Mouse (Mus musculus) erythroblast, embryonic 14.5 days (primary cell): Measurements from ENCODE around the gene Ssmem1. TPM values are rescaled to one million over a fixed set of nuclear protein-coding genes. Genes with fewer than 3 reads are reported as not detected.

Experiments
- H3K27me3 ChIP-seq: 2 replicates; pipeline ENCODE4 v1.6.1; 2012; ENCODE audit warnings: inconsistent platforms; ENCODE audit not compliant: control insufficient read depth
- H3K36me3 ChIP-seq: 2 replicates; pipeline ENCODE4 v1.6.1; 2012; ENCODE audit warnings: mild to moderate bottlenecking, inconsistent platforms; ENCODE audit not compliant: control insufficient read depth
- H3K4me1 ChIP-seq: 2 replicates; pipeline ENCODE4 v1.6.1; 2012; ENCODE audit warnings: inconsistent platforms; ENCODE audit not compliant: control insufficient read depth
- H3K4me3 ChIP-seq: replicated peaks from 2 replicates; pipeline ENCODE3; 2012; ENCODE audit warnings: moderate library complexity, mild to moderate bottlenecking, inconsistent platforms
- H3K9me3 ChIP-seq: 2 replicates; pipeline ENCODE4 v1.6.1; 2012; ENCODE audit warnings: low read length, inconsistent platforms, mixed read lengths; ENCODE audit not compliant: control insufficient read depth
- GATA1 ChIP-seq: IDR thresholded peaks from 2 replicates; pipeline ENCODE4 v1.6.1; 2012; ENCODE audit warnings: low read length, inconsistent platforms, mixed read lengths
- TAL1 ChIP-seq: IDR thresholded peaks from 3 replicates; pipeline ENCODE4 v1.6.1; 2012; ENCODE audit warnings: low read length, inconsistent platforms, mixed read lengths
- polyA plus RNA-seq: library from polyadenylated mRNA; stranded (reverse); fragments of >175 nt; gene quantifications from 2 replicates; pipeline ENCODE4 v1.2.3, GENCODE M21; 2012

The Ssmem1 gene
- polyA plus RNA-seq, 1 experiment = not detected

GRCm38 (mm10) chr6:30551193-30551515, 41.5 kb downstream of the Ssmem1 start:
- Histone ChIP-seq H3K9me3 (no peaks in the 10 kb centered on the region), H3K4me3 (no peak overlapping the region), H3K27me3 (peaks cover 62% of the 10 kb centered on the region), H3K36me3 (no peaks in the 10 kb centered on the region), H3K4me1 (no peaks in the 10 kb centered on the region)
- TF ChIP-seq TAL1 (no peak), GATA1 (no peak)

DNA sequence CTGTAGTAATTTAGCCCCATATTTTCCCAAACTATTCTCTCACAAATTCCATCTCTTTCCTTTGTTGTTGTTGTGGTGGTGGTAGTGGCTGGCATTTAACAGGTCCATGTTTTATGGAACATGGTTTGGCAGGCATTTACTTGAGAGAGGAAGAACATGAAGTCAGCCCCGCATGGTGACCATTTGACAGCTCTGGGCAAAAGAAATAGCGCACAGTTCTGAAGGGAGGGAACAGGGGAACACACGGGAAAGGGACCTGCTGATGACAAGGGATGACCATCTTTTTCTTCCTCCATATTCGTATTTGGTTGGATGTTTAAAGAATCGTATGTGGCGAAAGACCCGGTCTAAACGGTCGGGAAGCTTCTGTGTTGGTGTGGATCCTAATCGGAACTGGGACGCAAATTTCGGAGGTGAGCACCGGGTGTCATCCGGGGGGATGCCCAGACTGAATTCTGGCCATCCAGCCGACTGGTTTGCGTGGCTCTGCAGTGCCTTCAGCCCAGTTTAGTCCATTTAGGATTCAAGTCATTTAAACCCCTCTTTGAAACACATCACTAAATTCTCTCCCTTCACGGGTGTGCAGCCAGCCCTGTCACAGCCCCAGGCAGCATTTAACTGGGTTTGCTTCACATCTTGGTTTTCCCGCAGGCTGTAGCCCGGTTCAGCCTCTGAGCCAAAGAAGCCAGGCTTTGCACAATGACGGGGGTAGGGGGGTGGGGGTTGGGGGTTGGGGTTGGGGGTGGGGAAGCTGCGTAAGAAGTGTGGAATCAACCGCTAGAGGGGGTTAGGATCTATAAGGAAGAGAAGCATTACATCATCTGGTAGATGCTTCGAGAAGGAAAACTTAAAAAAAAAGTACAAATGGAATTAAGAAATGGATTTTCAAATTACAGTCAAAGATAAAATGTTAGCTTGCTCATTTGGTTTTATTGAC, 42.3 kb downstream of the Ssmem1 start:
- Histone ChIP-seq H3K9me3 (no peaks in the 10 kb centered on the region), H3K4me3 (no peak overlapping the region), H3K27me3 (peaks cover 55% of the 10 kb centered on the region), H3K36me3 (no peaks in the 10 kb centered on the region), H3K4me1 (no peaks in the 10 kb centered on the region)
- TF ChIP-seq GATA1 = no peak
- no peak for TF ChIP-seq TAL1

DNA sequence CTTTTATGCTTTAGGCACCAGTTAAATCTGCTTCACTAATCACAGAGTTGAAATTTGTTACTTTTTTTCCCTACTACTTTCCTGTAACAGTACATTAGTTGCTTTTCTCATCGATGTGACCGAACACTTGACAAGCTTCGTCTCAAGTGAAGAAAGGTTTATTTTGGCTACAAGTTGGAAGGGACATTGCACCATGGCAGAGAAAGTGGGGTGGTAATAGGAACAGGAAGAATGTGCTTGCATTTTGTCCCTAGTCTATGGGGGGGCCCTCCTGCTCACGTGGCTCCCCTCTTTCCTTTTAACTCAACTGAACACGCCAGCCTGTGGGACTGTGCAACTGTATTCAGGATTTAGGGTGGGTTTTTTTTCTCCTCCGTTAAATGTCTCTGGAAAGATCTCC, 43.0 kb downstream of the Ssmem1 start:
- no peak overlapping the region for H3K4me3 ChIP-seq
- no peaks in the 10 kb centered on the region for H3K9me3 ChIP-seq
- peaks cover 49% of the 10 kb centered on the region for H3K27me3 ChIP-seq
- no peaks in the 10 kb centered on the region for H3K36me3 ChIP-seq
- H3K4me1 ChIP-seq = no peaks in the 10 kb centered on the region
- TF ChIP-seq GATA1 (no peak), TAL1 (no peak)

DNA sequence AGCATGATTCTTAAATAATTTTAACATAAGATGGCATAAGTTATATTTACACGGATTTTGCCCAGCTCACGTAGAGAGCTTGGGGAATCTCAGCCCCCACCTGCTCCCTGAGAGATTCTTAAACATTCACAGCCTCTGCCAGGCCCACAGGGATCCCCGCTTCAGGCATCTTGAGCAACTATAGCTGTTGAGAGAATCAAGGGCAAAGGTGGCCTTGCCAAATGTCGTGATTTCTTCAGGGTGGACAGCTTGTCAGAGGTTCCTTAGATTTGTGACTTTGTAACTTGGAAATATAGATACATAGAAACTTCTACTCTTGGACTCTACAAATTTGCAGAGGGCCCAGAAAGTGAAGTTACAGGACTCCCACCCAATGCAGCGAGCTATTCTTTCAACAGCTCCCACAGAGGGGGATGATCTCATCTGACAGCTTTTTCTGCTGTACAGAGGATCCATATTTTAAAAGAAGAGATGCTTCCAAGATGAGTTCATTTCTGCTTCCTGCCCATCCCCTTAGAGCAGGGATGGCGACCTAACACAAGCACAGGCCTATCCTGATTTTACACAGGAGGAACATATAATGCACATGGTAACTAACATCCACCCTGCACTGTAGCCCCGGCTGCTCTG, 43.8 kb downstream of the Ssmem1 start:
- TF ChIP-seq GATA1 (no peak), TAL1 (no peak)
- peaks cover 40% of the 10 kb centered on the region for H3K27me3 ChIP-seq
- no peaks in the 10 kb centered on the region for H3K36me3 ChIP-seq
- H3K9me3 ChIP-seq = no peaks in the 10 kb centered on the region
- H3K4me3 ChIP-seq = no peak overlapping the region
- no peaks in the 10 kb centered on the region for H3K4me1 ChIP-seq

DNA sequence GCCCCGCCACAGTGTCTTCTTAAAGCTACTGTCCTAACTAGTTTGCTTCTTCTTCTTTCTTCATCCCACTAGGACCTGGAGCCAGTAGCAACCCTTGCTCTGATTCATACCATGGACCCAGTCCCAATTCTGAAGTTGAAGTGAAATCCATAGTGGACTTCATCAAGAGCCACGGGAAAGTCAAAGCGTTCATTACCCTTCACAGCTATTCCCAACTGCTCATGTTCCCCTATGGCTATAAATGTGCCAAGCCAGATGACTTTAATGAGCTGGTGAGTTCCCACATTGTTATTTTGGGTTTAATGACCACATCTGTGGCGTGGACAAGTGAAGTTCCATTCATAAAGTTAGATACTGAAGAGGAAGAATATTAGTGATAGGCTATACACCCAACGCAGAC, 44.4 kb downstream of the Ssmem1 start:
- Histone ChIP-seq H3K4me3 (no peak overlapping the region), H3K36me3 (no peaks in the 10 kb centered on the region), H3K9me3 (no peaks in the 10 kb centered on the region), H3K4me1 (no peaks in the 10 kb centered on the region), H3K27me3 (peaks cover 34% of the 10 kb centered on the region)
- no peak for TF ChIP-seq GATA1
- TF ChIP-seq TAL1 = no peak

DNA sequence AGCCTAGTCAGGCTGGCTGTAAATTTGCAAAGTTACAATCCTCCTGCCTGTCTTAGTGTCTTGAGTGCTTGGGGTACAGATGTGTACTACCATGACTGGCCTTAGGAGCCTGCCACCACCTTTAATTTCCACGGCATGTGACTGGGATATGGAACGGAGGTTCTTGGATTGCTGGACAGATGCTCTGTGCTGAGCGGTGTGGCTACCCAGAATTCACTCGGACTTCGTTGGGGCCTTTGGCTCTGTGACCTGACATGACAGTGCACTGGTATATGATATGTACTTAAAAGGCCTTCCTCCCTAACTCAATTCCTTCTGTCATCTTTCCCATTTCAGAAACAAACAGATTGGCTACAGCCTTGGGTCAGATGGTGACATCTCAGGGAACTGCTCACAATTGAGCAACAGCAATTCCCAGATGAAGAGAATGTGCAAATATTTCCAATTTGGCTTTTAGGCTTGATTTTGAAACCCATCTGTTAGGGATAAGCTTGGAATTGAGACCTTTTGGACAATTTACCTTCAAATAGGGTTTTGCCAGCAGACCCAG, 45.0 kb downstream of the Ssmem1 start:
- TF ChIP-seq GATA1 (no peak), TAL1 (no peak)
- Histone ChIP-seq H3K27me3 (peaks cover 28% of the 10 kb centered on the region), H3K9me3 (no peaks in the 10 kb centered on the region), H3K36me3 (no peaks in the 10 kb centered on the region), H3K4me3 (no peak overlapping the region), H3K4me1 (no peaks in the 10 kb centered on the region)

DNA sequence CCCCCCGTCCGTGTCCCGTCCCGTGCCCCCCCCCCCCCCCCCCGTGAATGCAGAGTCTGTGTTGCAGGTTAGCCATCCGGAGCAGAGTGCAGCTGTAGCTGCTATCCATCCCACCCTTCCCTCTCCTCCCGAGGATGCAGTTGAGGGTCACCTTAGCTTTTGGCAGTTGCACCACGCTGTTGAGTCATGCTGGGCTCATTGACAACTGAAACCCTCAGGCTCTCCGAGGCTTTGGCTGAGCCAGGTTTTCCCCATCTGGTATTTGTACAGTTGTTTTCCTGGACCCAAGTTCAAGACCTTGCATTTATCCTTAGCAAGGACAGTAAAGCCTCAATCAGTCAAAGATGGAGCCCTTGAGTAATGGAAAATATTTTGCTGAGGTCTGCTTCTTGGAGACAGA, 46.4 kb downstream of the Ssmem1 start:
- Histone ChIP-seq H3K4me1 (no peaks in the 10 kb centered on the region), H3K36me3 (no peaks in the 10 kb centered on the region), H3K27me3 (peaks cover 14% of the 10 kb centered on the region), H3K9me3 (no peaks in the 10 kb centered on the region), H3K4me3 (no peak overlapping the region)
- TF ChIP-seq GATA1 (no peak), TAL1 (no peak)

- H3K4me3 ChIP-seq = no peak overlapping the region
- no peak for TF ChIP-seq TAL1
- TF ChIP-seq GATA1 = no peak
- no peaks in the 10 kb centered on the region for H3K9me3 ChIP-seq
- no peaks in the 10 kb centered on the region for H3K36me3 ChIP-seq
- no peaks in the 10 kb centered on the region for H3K4me1 ChIP-seq
- no peaks in the 10 kb centered on the region for H3K27me3 ChIP-seq
These were observed 50.1 kb downstream of the Ssmem1 start for GRCm38 (mm10) chr6:30559726-30560125.

- no peaks in the 10 kb centered on the region for H3K4me1 ChIP-seq
These were observed 52.5 kb downstream of the Ssmem1 start for GRCm38 (mm10) chr6:30562132-30562531.

More at GRCm38 (mm10) chr6:30562132-30562531, 52.5 kb downstream of the Ssmem1 start:
- Histone ChIP-seq H3K4me3 (no peak overlapping the region), H3K36me3 (no peaks in the 10 kb centered on the region), H3K27me3 (no peaks in the 10 kb centered on the region), H3K9me3 (no peaks in the 10 kb centered on the region)
- no peak for TF ChIP-seq TAL1
- TF ChIP-seq GATA1 = no peak
